Mouse (Mus musculus): Measurements from ENCODE around the gene Masp1.

Masp1 gene

DNA sequence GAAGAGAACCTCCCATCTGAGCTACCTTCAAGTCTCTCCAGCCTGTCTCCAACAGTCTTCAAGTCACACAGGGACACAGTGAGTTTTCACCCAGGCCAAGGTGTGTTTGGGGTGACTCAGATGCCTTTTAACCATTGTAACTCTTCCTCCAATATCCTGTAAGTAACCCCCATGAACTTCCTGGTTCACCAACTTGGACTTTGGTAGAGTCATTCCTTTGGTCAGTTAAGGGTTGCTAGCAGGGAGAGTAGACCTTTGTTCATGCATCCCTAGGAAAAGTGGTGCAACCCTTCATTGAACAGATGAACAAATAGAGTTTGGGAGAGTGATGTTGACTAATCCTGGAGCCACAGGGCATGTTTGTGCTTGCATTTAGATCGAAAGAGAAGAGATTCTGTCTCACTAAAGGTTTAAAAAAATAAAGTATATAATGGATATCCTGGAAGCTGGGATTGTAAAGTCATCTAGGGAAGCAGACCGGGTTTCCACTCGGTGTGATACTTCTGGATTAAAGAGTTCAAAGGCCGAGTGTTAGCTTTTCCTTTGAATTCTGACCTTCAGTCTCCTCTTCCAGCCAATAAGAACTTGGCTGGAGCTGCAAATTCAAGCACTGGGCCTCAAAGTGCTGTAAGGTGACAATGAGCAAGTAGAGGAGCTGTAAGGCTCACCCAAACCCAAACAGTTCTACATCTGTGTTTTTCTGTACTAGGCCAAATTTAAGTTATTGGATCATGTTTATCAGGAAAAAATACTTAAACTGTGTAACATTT, 9.3 kb downstream of the Masp1 start:
- no peak for DNase-seq

DNA sequence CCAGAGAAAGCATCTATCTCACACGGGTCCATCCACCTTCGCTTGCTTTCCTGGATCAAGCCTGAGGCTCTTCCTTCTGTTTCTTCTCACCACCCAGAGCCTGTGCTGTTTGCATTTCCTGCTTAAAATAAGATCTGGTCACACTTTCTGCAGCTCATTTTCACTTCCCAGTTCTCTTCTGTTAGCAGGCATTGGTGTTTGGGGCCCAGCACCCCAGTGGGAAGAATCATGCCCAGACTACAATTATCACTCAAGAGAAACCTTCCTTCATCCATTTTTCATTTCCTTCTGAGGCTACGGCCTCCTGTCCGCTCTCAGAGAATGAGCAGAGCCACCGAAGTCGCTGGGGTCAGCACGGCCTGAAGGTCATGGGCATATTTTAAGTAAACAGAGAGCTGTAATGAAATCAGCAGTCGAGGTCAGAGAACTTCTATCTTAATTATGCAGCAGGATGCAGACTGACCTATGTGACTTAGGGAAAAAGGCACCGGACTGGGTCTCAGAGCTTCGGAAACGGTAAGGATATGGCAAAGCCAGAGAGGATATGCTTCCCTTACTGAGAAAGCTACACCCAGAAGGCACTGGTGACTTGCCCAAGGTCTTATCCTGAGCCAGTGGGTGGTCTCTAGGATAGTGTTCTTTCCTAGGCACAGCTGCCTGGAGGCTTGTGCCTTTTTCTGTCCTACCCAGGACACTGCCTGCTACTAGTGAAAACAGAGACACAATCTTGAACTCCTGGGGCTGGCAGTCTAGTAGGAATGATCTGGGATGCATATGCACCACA, 14.5 kb downstream of the Masp1 start:
- DNase-seq: no peak

GRCm38 (mm10) chr16:23504320-23504744, 16.3 kb downstream of the Masp1 start:
- DNase-seq: no peak

DNA sequence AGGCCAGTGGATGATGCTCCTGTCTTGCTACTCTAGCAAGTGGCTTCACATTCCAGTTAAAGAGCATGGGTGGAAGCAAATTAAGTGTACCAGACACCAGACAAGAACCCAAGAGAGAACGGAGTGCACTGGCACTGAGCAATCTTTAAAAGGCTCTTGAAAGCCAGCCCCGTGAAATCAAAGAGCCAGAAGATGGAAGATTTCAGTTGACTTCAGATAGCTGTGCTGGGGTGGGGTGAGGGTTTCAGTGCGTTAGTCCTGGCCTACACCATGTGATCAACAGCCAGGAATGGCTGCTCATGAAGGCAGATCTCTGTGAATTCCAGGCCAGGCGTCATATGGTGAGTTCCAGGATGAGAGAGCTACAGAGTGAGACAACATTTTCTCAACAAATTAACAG, 17.3 kb downstream of the Masp1 start:
- DNase-seq: no peak

DNA sequence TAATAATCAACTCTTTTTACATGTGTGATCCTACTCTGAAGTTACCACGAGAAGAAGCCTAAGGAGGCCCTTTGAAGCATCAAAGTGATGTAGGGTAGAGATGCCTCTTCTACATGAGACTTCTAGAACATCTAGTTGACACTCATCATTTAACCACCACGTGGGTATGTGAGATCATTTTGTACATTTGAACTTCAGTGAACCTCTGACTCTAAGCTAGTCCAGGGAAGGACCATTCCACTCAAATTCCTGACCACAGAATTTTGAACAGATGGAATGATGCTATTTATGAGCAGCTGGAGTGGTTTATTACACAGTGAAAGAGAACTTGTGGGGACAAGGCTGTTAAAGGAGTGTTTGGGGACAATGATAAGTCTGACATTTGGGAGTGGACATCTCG, 18.1 kb downstream of the Masp1 start:
- DNase-seq: no peak

DNA sequence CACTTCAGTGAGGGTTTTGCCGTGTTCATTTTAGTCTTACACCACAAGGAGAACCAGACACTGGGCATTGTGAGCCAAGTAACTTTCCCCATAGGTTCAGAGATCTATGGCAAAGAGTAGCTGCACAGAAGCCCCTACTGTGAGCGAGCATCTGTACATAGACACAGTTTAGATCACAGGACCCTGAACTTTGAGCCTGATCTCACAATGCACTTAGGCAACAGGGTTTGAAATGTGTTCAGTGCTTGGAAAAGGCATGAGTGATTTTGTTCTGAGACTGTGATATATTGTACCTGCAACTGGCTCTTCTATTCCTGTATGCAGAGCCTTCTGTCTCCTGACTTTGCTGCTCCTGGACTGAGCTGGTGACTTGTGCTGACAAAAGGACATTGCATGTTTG, 19.3 kb downstream of the Masp1 start:
- DNase-seq: no peak

- DNase-seq: no peak
Measured at GRCm38 (mm10) chr16:23500558-23500957, 20.1 kb downstream of the Masp1 start.

DNA sequence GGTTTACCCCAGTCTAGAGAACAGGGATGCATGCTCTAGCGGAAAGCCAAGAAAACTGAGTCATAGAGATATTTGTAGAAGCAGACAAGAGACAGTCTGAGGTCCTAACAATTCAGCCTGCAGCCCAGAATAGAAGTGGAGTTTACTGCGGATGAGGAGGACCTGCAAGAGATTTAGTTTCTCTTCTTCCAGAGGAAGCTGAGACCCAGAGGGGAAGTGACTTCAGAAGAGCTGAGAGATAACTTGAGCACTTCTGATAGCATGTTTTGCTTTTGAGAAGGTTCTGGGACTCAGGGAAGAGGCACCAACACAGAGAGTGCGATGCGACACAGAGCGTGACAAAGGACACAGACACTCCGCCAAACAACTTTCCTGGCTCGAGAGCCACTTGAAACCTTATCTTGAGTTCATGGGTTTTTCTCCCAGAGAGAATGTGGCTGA, 21.9 kb downstream of the Masp1 start:
- DNase-seq: no peak

GRCm38 (mm10) chr16:23497881-23498280, 22.7 kb downstream of the Masp1 start:
- DNase-seq: no peak

GRCm38 (mm10) chr16:23497440-23497839, 23.2 kb downstream of the Masp1 start:
- DNase-seq: no peak

DNA sequence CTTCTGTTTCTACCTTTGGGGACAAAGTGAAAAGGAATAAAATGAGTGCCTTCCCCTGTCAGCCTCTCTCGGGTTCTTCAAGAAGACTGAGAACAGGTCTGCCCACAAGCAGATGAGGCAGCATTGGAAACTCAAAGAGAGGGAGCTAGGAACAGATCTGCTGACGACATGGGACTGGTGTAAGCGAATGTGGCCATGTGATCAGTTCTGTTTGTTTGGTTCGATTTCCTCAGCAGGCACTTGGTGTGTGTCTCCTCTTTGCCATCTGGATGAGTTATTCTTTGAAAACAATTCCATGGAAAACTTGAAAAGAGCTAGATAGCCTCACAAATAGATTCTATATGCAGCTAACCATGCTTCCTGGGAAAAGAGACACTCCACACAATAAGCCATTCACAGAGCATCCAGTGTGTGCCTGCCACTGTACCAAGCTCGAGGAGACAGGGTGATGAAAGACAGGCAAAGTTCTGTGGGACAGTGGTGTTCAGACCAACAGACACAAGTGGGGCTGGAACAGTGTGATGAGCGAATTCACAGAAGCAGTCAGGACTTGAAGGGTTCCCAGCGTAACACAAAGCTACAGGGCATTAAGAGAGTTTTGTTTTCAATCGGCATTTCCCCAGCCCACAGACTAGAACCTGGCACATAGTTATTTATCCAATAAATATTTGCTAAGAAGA, 24.2 kb downstream of the Masp1 start:
- no peak for DNase-seq

DNA sequence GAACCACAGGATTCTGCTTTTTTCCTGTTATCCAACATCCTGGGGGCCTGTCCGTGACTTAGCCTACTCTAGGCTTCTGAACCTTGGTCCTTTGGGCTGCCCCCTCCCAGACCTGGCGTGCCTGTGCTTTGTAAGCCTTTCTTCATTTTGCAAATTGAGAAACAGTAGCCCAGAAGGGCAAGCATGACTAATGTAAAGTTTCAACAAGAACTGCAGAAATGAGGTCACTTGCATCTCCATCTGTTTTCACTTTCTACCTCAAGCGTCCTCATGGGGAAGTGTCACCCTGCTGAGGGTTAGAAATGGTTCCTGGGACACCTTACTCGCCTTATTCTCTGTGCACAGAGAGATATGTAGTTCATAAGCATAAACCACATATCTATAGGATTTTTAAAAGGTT, 27.8 kb downstream of the Masp1 start:
- no peak for DNase-seq

GRCm38 (mm10) chr16:23483292-23483691, 37.3 kb downstream of the Masp1 start:
- DNase-seq: no peak

GRCm38 (mm10) chr16:23482846-23483245, 37.8 kb downstream of the Masp1 start:
- DNase-seq: no peak

DNA sequence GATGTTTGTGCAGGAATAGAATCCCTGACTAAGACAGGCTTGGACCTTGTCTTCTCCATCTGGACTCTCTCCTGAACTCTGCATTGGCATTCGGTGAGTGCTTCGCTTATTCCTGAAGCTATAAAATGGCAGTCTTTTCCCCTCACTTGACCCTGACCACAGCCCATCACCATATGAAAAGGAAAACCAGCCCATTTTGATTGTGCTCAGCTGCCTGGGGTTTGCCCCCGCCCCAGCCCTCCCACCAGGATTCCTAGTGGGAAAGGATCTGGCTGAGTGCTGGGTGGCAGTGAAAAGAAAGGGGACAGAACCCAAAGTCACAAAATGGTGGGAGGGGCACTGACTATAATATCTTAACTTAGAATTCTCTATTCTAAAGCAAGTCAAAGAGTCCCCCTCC, 38.4 kb downstream of the Masp1 start:
- no peak for DNase-seq

DNA sequence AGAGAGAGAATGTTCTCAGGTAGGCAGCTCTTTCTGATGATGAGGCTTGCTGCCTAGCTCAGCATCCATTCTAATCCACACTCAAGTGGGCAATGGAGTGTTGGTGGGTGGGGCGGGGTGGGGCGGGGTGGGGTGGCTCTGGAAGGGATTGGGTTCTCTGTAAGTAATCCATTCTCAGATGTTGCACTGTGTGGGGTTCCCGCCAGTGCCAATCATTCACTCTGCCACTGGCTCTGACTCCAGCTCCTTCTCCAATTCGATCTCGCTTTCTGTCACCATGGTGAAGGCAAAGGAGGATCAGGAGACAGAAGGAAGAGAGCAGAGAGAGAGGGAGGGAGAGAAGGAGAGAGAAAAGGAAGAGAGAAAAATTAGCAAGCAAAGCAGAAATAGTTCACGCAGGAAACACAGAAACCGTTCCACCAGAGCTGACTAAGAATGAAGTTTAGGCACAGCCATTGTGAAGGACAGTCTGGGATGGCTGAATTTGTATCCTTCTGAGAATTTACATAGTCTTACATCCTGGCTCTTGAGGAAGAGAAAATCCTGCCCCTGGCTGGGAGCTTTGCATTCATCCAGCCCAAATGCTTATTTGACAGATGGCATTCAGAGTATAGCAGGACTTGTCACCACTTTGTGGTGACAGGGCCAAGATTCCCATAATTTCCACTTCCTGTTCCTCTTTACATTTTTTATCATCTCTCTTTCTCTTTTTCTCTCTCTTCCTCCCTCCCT, 40.6 kb downstream of the Masp1 start:
- no peak for DNase-seq

DNA sequence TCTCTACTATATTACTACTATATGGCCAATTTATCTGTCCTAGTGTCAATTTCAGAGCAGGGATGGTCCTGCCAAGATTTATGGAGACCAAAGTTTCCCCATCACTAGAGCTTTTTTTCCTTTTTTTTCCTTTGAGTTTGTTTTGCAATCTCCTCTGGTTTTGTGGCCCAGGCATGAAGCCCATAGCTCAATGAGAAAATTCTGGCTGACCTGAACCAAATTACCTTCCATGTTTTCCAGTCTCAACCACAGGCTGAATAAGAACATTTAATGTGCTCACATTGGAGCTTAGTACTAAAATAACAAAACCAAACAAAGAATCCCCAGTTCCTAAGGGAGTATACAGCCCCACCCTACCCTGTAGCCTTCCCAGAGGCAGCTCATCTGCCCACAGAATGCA, 44.0 kb downstream of the Masp1 start:
- no peak for DNase-seq

- no peak for DNase-seq
Measured at GRCm38 (mm10) chr16:23475651-23476050, 45.0 kb downstream of the Masp1 start.

DNA sequence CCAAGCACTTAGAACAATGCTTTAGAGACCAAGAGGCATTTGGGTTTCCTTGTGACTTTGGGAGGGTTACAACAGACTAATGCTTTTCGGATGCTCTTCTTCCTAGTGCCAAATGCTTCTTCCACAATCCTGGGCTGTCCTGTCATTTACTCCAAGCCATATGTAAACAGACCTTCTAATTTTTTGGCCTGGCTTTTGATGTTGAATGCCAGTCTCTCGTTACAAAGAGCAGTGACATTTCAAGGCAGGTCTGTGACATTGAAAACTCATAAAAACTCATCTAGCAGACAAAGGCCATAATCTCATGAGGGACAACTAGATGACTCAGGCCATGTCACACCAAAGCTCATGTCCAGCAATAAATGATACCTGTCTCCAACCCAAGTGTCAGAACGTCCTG, 48.6 kb downstream of the Masp1 start:
- no peak for DNase-seq

DNA sequence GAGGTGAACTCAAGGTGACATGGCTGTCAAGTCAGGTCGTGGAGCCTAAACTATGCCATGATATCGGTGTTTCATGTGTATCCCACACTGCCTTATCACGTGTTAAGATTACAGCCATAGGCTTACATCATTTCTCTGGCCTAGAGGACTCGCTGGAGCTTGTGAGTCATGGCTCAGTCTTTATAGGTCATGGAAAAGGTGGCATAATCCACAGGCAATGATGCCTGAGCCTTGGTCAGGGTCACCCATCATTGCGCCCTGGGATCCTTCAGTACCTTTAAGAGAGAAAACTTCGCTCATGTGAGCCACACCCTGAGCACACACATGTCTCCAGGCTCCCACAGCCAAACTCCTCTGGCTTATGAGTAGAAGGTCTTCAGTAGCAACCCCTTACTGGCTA, 49.1 kb downstream of the Masp1 start:
- no peak for DNase-seq

DNA sequence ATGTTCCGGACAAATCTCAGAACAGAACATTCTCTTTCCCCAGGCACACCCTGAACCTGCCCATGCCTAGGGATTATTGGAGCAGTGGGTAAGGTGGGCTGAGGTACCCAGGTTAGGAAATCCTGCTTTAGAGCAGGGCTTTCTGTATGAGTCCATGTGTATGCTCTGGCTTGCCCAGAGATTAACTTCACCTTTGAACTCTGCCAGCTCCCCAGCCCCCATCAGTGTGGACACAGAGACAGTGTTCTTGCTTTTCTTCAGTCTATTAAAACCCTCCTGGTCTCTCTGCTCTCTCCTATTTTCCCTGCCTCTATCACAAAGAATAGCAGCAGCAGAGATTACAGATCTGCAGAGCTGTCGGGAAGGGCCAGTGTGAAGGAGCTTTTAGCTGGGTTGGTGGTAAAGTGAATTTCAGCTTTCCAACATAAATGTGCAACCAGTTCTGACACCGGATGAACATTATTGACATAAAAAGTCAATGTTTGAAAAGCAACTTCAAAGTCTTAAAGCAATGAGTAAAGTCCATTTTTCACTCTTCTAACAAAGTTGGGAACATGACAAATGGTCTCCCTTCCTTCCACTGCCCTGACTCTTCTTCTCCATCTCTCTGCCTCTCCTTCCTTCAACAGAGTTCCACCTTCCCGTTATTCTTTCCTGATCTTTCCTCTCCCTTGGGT, 56.8 kb downstream of the Masp1 start:
- DNase-seq: no peak

DNA sequence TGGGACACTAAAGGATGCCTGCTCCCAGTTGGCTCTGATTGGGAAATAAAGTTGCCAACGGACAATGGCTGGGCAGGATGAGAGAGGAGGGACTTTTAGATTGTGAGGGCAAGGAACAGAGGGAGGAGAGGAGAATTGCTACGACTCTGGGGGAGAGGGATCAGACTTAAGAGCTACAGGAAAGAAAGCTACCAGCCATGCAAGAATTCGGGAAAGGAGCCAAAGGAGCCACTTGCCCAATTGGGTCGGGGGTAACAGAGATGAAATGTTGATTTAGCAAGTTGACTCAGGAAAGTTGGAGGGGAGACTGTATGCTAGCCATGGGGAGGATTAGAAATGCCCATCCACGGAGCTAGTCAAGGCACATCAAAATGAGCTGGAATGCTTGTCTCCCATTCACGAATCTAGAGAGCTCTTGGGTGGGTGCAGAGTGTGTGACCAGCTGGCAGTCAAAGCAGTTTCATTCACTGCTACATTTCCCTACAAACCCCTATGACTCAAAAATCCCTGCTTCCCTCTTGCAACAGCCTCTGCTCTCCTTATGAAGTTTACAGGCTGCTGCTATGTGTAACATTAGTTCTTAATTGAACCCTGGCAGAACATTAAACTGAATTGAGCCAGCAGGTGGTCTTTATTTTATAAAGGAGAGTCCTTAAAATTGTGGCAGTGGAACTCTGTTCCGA, 61.6 kb downstream of the Masp1 start:
- no peak for DNase-seq
